Mouse (Mus musculus): ENCODE results near the gene 1700025C18Rik.

DNA sequence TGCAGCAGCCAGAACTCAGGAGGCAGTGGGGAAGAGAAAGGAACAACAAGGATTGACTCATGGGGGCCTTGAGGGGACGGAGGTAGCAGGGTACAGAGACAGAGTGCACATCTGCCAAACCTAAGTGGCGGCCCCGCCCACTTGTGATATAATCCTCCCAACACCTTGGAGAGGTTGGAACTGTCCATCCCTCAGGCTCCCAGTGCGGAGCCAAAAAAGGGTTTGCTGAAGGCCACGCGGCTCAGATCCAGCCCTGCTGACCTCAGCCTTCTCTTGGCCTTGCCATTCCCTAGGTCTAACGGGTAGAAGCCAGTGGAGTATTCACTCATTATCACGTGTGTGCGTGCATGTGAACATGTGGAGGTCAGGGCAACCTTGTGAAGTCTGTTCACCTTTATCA is 9.9 kb downstream of the 1700025C18Rik start:
- TF ChIP-seq CTCF (IDR thresholded peaks at IDR 0.05 in 2 of 3, conservative IDR thresholded peaks at IDR 0.05 in 1 of 3; ENCODE audit: control insufficient read depth in 1 of 3, insufficient read depth in 1 of 3, low read depth in 2 of 3, low read length in 3 of 3, poor library complexity in 1 of 3, severe bottlenecking in 1 of 3), result no peak
- TF ChIP-seq BHLHE40 (IDR thresholded peaks at IDR 0.05; ENCODE audit: borderline replicate concordance, low read depth, low read length), result no peak
- no peak for TF ChIP-seq E2F4 (IDR thresholded peaks at IDR 0.05; ENCODE audit: borderline replicate concordance, low read depth, low read length)
- no peak for TF ChIP-seq SIN3A (IDR thresholded peaks at IDR 0.05; ENCODE audit: low read length)
- TF ChIP-seq TCF12 (IDR thresholded peaks at IDR 0.05; ENCODE audit: low read depth, low read length), result no peak

Measured in MEL (cell line).